Mouse (Mus musculus) cerebellum, adult 18-20 months (tissue): Measurements from ENCODE around the gene Ggta1.

Experiments used
- DNase-seq, 2 experiments: peaks; one replicate each; pipeline ENCODE4 v3.0.0; 2021

Ggta1 gene

DNA sequence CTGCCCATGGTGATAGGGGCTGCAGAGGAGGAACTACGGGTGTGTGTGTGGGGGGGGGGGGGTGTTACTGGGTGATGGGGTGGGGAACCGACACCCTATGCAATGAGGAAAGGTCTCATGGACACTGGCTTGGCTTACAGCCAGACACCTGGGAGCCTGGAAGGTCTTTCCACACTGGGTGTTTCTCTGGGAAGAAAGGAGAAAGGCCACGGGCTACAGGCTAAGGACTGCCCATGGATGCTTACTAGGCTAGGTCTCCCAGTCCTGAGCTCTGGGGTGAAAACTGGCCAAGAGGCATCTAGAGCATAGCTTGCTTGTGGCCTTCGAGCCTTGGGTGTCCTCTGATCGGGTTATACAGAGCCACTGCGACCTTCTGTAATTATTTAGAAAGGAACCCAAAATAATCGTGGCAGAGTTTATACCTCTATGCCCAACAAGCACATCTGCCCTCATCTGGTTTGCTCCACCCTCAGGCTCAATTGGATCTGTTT lies at the start of gene Ggta1:
Gene Ggta1 (minus strand): TSS at position 441 of the 491 bp plus-strand sequence.
- no peak for DNase-seq

DNA sequence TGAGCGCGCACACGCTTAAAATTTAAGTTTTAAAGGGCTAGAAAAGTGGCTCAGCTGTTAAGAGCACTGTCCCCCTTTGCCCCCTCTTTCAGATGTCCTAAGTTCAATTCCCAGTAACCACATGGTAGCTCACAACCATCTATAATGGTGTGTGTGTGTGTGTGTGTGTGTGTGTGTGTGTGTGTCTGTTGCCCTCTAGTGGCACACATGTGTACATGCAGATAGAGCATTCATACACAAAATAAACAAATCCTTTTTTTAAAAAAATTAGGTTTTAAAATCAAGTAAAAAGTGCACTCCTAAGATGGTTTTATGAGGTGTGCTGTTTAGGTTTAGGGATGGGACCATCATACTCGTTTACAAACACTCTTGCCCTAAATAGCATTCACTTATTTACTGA lies 49.2 kb upstream of the Ggta1 start:
- no peak for DNase-seq

- no peak for DNase-seq
Observed at GRCm38 (mm10) chr2:35510920-35511319, 47.9 kb upstream of the Ggta1 start.

DNA sequence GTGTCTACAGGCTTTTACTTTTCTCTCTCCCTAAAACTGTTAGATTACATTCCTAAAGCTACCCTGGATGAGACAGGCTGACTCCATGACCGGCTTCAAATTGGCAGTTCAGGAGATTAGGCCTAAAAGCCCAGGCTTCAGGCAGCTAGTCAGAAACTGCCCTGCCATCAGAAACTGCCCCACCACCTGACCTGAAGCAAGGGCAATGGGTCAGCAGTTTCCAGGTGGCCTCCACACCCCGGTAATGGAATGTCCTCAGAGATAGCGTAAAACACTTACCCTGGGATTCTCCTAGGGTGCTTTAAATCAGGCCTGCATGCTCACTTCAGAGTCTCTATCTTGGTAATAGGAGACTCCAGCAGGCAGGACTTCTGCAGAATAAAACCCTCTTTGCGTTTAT lies 46.9 kb upstream of the Ggta1 start:
- no peak for DNase-seq

DNA sequence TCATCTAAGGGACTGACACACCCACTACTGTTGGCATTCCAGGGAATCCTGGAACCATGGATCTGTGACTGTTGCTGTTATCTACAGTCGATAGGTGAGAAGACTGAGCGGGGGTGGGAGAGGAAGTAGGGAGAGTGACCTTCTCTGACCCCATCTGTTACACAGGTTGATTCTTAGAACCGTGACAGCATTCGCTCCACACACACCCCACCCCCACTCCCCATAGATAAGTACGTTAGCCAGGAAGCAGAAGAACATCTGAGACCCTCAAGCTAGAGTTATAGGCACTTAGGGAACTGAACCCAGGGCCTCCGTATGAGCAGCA lies 46.3 kb upstream of the Ggta1 start:
- no peak for DNase-seq

GRCm38 (mm10) chr2:35508597-35509342 lies 45.7 kb upstream of the Ggta1 start:
- no peak for DNase-seq

GRCm38 (mm10) chr2:35507191-35507511 lies 44.1 kb upstream of the Ggta1 start:
- DNase-seq: no peak

GRCm38 (mm10) chr2:35506311-35507190 lies 43.5 kb upstream of the Ggta1 start:
- no peak for DNase-seq

GRCm38 (mm10) chr2:35505519-35506286 lies 42.7 kb upstream of the Ggta1 start:
- DNase-seq: no peak

DNA sequence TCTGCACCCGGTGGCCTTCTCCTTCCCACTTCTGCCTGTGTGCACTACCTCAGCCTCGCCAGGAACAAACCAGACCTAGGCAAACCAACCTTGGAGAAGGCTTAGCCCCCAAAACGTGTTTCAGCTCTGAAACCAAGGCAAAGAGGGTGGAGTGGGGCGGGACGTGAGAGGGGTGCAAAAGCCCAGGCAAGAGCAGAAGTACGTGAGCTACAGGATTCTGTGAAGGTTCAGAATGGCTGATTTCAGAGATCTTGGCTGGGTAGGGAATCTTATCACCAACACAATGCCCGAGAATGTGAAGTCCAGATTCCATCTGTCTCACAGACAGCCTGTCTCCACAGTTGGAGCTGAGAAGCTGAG lies 41.4 kb upstream of the Ggta1 start:
- DNase-seq: no peak

GRCm38 (mm10) chr2:35503723-35504416 lies 40.8 kb upstream of the Ggta1 start:
- DNase-seq: no peak

GRCm38 (mm10) chr2:35503021-35503722 lies 40.1 kb upstream of the Ggta1 start:
- DNase-seq: no peak

- no peak for DNase-seq
Observed at GRCm38 (mm10) chr2:35502561-35502960, 39.5 kb upstream of the Ggta1 start.

DNA sequence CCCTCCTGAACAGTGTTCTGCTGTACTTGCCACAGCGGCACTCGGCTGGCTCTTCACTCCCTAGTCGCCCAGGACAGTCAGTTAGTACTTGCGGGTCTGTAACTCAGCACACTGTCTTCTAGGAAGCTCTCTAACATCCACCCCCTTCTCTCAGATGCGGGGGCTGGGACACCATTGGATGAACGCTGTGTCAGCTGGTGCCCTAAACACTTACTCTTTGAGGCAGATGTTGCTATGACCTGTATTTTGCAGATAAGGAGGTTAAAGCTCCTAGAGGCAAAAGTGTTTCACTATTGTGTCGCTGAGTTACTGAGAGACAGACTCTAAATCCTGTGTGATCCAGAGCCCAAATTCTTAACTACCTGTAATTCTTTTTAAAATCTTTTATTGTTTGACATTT lies 36.4 kb upstream of the Ggta1 start:
- DNase-seq: no peak

DNA sequence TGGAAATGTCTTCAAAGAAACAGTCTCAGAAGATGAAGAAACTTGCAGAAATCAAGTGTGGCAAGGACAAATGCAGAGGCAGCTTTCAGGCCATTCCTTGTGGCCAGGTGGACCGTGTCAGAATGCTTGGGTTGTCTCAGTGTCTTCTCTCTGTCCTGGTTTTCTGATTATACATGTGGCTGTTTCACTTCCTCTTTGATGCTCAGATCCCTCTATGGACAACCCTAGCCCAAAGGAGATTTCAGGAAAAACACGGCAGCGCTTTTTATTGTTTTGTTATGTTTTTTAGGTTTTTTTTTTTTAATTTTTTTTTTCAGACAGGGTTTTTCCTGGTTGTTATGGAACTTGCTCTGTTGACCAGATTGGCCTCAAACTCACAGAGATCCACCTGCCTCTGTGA lies 35.9 kb upstream of the Ggta1 start:
- DNase-seq: no peak

DNA sequence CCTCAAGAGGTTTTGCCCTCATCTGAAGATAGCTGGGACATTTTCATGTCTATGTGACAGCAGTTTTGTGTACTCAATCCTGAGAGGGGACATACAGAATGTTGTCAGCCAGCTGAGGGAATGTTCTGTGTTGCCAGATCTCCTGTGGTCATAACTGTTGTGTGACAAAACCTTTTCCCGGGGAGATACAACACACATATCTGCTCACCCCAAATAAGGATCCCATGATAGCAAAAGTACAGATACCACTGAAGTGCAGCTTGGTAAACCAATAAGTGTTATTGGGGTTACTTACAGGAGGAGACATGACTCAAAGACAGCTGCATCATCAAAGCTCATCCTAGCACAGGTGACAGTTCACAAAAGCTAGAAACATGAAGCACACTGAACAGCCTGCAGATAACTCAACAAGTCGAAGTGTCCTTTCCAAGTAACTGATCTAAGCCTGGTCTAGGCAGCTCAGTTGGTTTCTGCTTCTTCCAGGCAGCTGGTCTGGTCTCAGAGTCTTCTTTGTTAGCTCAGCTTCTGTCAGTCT lies 34.7 kb upstream of the Ggta1 start:
- DNase-seq: no peak

GRCm38 (mm10) chr2:35496279-35497013 lies 33.4 kb upstream of the Ggta1 start:
- DNase-seq: no peak

GRCm38 (mm10) chr2:35495486-35496278 lies 32.7 kb upstream of the Ggta1 start:
- DNase-seq: no peak

DNA sequence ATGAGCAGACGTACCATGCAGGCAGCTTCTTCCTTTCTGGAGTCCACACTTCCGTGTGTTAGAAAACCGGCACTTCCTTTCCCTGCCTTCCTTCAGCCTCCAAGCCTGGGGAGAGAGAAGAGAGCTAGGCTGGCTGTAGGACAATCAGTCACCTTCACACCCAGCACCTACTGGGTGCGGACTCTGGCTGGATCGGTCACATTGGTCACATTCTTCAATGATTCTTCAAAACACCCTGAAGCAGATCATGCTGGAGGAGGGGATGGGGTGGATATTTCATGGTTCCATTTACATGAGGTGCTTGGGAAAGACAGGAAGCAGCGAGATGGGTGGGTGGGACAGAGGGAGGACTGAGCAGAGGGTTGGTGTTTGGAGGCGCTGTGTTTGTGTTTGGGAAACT lies 30.5 kb upstream of the Ggta1 start:
- no peak for DNase-seq

DNA sequence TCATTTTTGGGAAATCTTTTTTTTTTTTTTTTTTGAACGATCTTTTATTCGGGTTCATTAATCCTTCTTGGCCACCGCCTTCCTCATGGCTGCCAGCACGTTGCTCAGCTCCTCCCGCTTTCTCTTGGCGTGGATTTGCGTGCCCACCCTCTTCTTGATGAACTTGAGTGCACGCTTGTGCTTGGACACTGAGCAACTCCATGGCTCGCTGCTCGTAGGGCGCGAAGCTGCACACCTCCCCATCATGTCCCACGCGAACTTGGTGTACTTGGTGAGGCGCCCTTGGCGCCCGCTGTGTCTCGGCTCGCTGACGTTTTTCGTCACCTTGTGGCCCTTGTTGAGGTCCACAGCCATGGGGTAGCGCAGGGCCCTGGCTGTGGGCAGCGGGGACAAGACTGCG lies 28.1 kb upstream of the Ggta1 start:
- DNase-seq: no peak
